ENCODE assay signal across 29 mouse cellular contexts in genomic region chr9:15168961-15169360, GRCm38 (mm10). TPM values are rescaled to one million over a fixed set of nuclear protein-coding genes. Genes with fewer than 3 reads are reported as not detected.
"Had no signal": no experiment of that assay in that cellular context is flagged by ENCODE, and none has a peak within 500 bp of the region (broad histone marks: within the 10 kb centered on the region; RNA-seq: fewer than 3 reads in every experiment).

No protein-coding gene starts in this region.

- H3K27me3 ChIP-seq: embryonic facial prominence, embryonic 12.5 days; embryonic facial prominence, embryonic 13.5 days; embryonic facial prominence, embryonic 15.5 days; forebrain, embryonic 12.5 days; forebrain, embryonic 13.5 days; forebrain, embryonic 15.5 days had no signal

- H3K4me2 ChIP-seq: embryonic facial prominence, embryonic 12.5 days; embryonic facial prominence, embryonic 13.5 days; embryonic facial prominence, embryonic 15.5 days; forebrain, embryonic 12.5 days; forebrain, embryonic 13.5 days; forebrain, embryonic 15.5 days had no signal

- H3K36me3 ChIP-seq: embryonic facial prominence, embryonic 10.5 days; embryonic facial prominence, embryonic 12.5 days; embryonic facial prominence, embryonic 13.5 days; embryonic facial prominence, embryonic 15.5 days; forebrain, embryonic 10.5 days; forebrain, embryonic 12.5 days; forebrain, embryonic 15.5 days had no signal

- H3K9me3 ChIP-seq: embryonic facial prominence, embryonic 10.5 days; embryonic facial prominence, embryonic 12.5 days; embryonic facial prominence, embryonic 13.5 days; embryonic facial prominence, embryonic 15.5 days; forebrain, embryonic 12.5 days; forebrain, embryonic 13.5 days; forebrain, embryonic 15.5 days had no signal

- H3K4me1 ChIP-seq: embryonic facial prominence, embryonic 12.5 days; forebrain, embryonic 10.5 days; forebrain, embryonic 12.5 days; forebrain, embryonic 13.5 days; forebrain, embryonic 15.5 days had no signal

- H3K27ac ChIP-seq: embryonic facial prominence, embryonic 10.5 days; embryonic facial prominence, embryonic 12.5 days; embryonic facial prominence, embryonic 13.5 days; embryonic facial prominence, embryonic 15.5 days; forebrain, embryonic 10.5 days; forebrain, embryonic 12.5 days; forebrain, embryonic 13.5 days; forebrain, embryonic 15.5 days; gastrocnemius, adult 2 months had no signal

- ATAC-seq: forebrain, embryonic 13.5 days; forebrain, embryonic 14.5 days; forebrain, embryonic 15.5 days; forebrain, embryonic 16.5 days; forebrain, postnatal 0 days had no signal

- H3K4me3 ChIP-seq: embryonic facial prominence, embryonic 10.5 days; embryonic facial prominence, embryonic 12.5 days; embryonic facial prominence, embryonic 13.5 days; embryonic facial prominence, embryonic 15.5 days; erythroblast, embryonic 14.5 days; forebrain, embryonic 10.5 days; forebrain, embryonic 12.5 days; forebrain, embryonic 13.5 days; forebrain, embryonic 15.5 days; gastrocnemius, adult 2 months had no signal

- DNase-seq: cerebellum, adult 18-20 months; cerebellum, adult 2 months; cerebellum, adult 8-10 months; cerebellum, adult 9-10 months; cerebellum, adult 9-11 months; cerebellum, postnatal 25 days; cerebellum, postnatal 36 days; forebrain, postnatal 0 days; gastrocnemius, adult 2 months; gastrocnemius, postnatal 10 days; gastrocnemius, postnatal 14 days; gastrocnemius, postnatal 25 days; gastrocnemius, postnatal 36 days had no signal

- H3K9ac ChIP-seq: embryonic facial prominence, embryonic 12.5 days; embryonic facial prominence, embryonic 13.5 days; embryonic facial prominence, embryonic 15.5 days; forebrain, embryonic 12.5 days; forebrain, embryonic 13.5 days; forebrain, embryonic 15.5 days; forebrain, postnatal 0 days had no signal

RNA-seq across cellular contexts. Expression of gene Hephl1, which starts 57.1 kb away (rescaled TPM):
- total RNA-seq: common myeloid progenitor, adult 5-6 weeks; forebrain, postnatal 0 days; granulocyte monocyte progenitor cell, adult 5-6 weeks had no signal
- polyA plus RNA-seq: cerebellum, adult 2 months; cortical plate, adult 2 months; embryonic facial prominence, embryonic 10.5 days; embryonic facial prominence, embryonic 11.5 days; embryonic facial prominence, embryonic 12.5 days; erythroblast, embryonic 14.5 days; forebrain, embryonic 10.5 days; forebrain, embryonic 11.5 days; forebrain, embryonic 12.5 days; forebrain, embryonic 13.5 days; forebrain, embryonic 14.5 days; forebrain, embryonic 15.5 days; forebrain, embryonic 16.5 days; forebrain, postnatal 0 days had no signal
